Mouse (Mus musculus) intestine, embryonic 14.5 days (tissue): ENCODE results near the gene Zbtb7b. TPM values are rescaled to one million over a fixed set of nuclear protein-coding genes. Genes with fewer than 3 reads are reported as not detected.

Experiments used
- ATAC-seq: fragments of 200-750 bp; cut with Nextera tagmentation; replicated peaks from 2 replicates; pipeline ENCODE4 v1.8.0; 2017; ENCODE audit warnings: low read depth, moderate number of reproducible peaks, moderate TSS enrichment, moderate library complexity; ENCODE audit not compliant: low FRiP score, low TSS enrichment
- DNase-seq: peaks from one replicate; pipeline ENCODE4 v3.0.0-alpha.2; 2018; ENCODE audit warnings: low spot score
- H3K27ac ChIP-seq: fragments of 300-500 bp; sonication (generic); 2 replicates; pipeline ENCODE4 v1.5.1; 2014; ENCODE audit warnings: low read depth, mild to moderate bottlenecking, control low read depth
- H3K27me3 ChIP-seq: fragments of 300-500 bp; sonication (generic); replicated peaks from 2 replicates; pipeline ENCODE4 v1.6.1; 2014; ENCODE audit warnings: low read length, control low read depth; ENCODE audit not compliant: control insufficient read depth, insufficient read depth
- H3K36me3 ChIP-seq: fragments of 300-500 bp; sonication (generic); 2 replicates; pipeline ENCODE4 v1.6.1; 2014; ENCODE audit warnings: low read length, control low read depth; ENCODE audit not compliant: control insufficient read depth, insufficient read depth
- H3K4me1 ChIP-seq: fragments of 300-500 bp; sonication (generic); replicated peaks from 2 replicates; pipeline ENCODE4 v1.6.1; 2014; ENCODE audit warnings: low read length, control low read depth, mixed read lengths; ENCODE audit not compliant: control insufficient read depth, insufficient read depth
- H3K4me2 ChIP-seq: fragments of 300-500 bp; sonication (generic); 2 replicates; pipeline ENCODE4 v1.6.1; 2014; ENCODE audit warnings: low read length
- H3K4me3 ChIP-seq: fragments of 300-500 bp; sonication (generic); 2 replicates; pipeline ENCODE4 v1.5.1; 2014; ENCODE audit warnings: low read depth, low read length, control low read depth, mixed read lengths
- H3K9ac ChIP-seq: fragments of 300-500 bp; sonication (generic); 2 replicates; pipeline ENCODE4 v1.6.1; 2014; ENCODE audit warnings: mild to moderate bottlenecking, low read length
- H3K9me3 ChIP-seq: fragments of 300-500 bp; sonication (generic); 2 replicates; pipeline ENCODE4 v1.6.1; 2016; ENCODE audit warnings: low read length, control low read depth; ENCODE audit not compliant: control insufficient read depth
- WGBS: fragments of 180-500 bp; shearing (Covaris S2); extraction: QIAGEN DNeasy Blood & Tissue Kit; methylation state at CpG from one replicate; pipeline ENCODE4 v1.1.7; 2014; 5-methylcytosine and 5-hydroxymethylcytosine counted together
- polyA plus RNA-seq: library from polyadenylated mRNA; unstranded; fragments of >200 nt; fragmentation: Nextera tagmentation; extraction: Ambion mirVana; gene quantifications from 2 replicates; pipeline ENCODE4 v1.2.1, GENCODE M21; 2014

The Zbtb7b gene
- polyA plus RNA-seq, 1 experiment from 2014 or later: 4.7 TPM

- peaks cover 35% of the 10 kb centered on the region for H3K4me1 ChIP-seq
- peak overlapping the region; percentile 2; the same call in 1 of the 2 replicates for H3K27ac ChIP-seq
- 37% methylated on average over 5 of the region's 5 CpGs for WGBS
- DNase-seq (no peak), ATAC-seq (no peak)
- no peaks in the 10 kb centered on the region for H3K9me3 ChIP-seq
- H3K36me3 ChIP-seq: no peaks in the 10 kb centered on the region
- H3K4me3 ChIP-seq: no peak overlapping the region
- H3K27me3 ChIP-seq: no peaks in the 10 kb centered on the region
- H3K4me2 ChIP-seq: peak overlapping the region; percentile 99
- no peak overlapping the region for H3K9ac ChIP-seq
Measured at GRCm38 (mm10) chr3:89390111-89390515, 4.5 kb downstream of the Zbtb7b start.

DNA sequence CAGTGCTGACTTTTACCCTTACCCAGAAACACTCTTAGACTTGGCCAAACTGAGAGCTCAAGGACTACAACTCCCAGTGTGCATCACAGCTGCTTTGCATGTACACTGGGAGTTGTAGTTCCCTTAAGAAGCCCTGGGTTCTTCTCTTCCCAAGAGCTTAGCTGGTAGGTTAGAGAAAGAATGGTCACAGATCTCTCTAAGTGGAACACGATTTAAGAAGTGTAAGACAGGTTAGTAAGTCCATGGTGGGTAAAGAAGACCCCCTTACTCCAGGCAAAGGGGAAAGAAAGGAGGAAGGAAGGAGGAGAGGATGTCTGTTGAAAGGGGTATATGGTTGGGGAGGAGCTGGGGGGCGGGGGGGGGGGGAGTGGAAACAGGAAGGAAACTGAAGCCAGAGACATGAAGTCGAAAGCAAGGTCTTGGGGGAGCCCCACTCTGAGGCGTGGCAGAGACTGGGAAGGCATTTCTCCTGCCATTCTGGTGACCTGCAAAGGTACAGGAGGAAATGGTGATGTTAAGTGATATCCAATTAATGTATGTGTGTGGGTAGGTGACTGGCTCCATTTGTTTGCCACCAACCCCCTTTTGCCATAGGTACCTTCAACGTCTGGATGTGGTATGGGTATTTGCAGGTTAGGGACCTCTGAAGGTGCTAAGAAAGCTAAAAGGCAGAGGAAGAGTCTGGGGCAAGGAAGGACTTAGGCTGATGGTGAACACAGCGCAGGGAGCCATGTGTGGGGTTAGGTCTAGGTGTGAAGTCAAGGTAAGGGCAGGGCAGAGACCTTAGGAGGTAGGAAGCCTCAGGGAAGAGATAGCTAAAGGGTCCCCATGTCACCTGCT lies 5.5 kb downstream of the Zbtb7b start:
- no peak overlapping the region for H3K4me3 ChIP-seq
- no peak for DNase-seq
- no peak overlapping the region; the same call in 1 of the 2 replicates for H3K27ac ChIP-seq
- 52% methylated on average over 6 of the region's 6 CpGs for WGBS
- no peaks in the 10 kb centered on the region for H3K36me3 ChIP-seq
- H3K9ac ChIP-seq: no peak overlapping the region
- no peak for ATAC-seq
- no peak overlapping the region for H3K4me2 ChIP-seq
- H3K27me3 ChIP-seq: no peaks in the 10 kb centered on the region
- H3K9me3 ChIP-seq: no peaks in the 10 kb centered on the region
- peaks cover 40% of the 10 kb centered on the region for H3K4me1 ChIP-seq

DNA sequence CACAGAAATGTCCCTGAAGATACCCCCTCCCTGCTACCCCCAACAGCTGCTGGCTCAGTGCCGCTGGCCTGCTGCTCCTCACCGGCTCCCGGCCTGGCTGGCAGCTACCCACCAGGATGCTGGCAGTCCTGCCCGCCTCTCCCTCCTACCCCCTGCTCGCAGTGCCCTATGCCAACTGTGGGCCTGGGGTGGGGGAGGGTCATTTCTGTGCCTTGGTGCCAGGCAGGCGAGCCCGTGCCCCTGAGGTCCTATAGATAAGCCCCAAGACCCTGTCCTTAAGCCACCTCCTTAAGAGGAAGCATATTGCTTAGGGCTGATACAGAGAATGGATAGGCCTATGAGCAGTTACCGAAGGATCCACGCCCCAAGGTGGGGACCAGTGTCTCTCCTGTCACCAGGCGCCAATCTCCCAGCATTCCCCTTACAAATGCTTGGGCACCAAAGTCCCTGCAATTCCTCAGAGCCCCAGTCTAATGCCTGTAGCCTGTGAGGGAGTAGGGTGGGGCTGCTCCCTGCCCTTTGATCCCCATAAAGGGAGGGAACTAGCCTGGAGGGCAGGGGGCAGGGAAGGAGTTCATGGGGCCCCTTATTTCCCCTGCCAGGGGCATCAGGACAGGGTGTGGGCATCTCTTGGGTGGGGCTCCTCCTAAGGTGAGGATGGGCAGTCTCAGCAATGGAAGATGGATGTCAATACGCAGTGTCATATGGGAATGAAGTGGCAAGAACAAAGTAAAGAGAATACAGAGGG lies 6.3 kb downstream of the Zbtb7b start:
- DNase-seq (peak; percentile 65), ATAC-seq (peak; percentile 29)
- Histone ChIP-seq H3K4me2 (0 out of 2 replicates have a peak overlapping the region, but pooled peaks have one; percentile 23), H3K4me3 (no peak overlapping the region), H3K9ac (no peak overlapping the region), H3K27ac (peak overlapping the region; percentile 51; the same call in 1 of the 2 replicates), H3K9me3 (no peaks in the 10 kb centered on the region), H3K4me1 (peaks cover 40% of the 10 kb centered on the region), H3K36me3 (no peaks in the 10 kb centered on the region), H3K27me3 (no peaks in the 10 kb centered on the region)
- 67% methylated on average over 11 of the region's 11 CpGs for WGBS

- Histone ChIP-seq H3K27ac (no peak overlapping the region), H3K4me1 (peaks cover 40% of the 10 kb centered on the region), H3K36me3 (no peaks in the 10 kb centered on the region), H3K27me3 (no peaks in the 10 kb centered on the region), H3K9me3 (no peaks in the 10 kb centered on the region), H3K4me3 (no peak overlapping the region), H3K9ac (no peak overlapping the region), H3K4me2 (peak overlapping the region; percentile 23; the same call in 1 of the 2 replicates)
- no peak for ATAC-seq
- no peak for DNase-seq
- 84% methylated on average over 11 of the region's 11 CpGs for WGBS
Measured at GRCm38 (mm10) chr3:89387632-89388031, 6.9 kb downstream of the Zbtb7b start.

- Histone ChIP-seq H3K27ac (no peak overlapping the region), H3K4me3 (no peak overlapping the region), H3K4me1 (peaks cover 38% of the 10 kb centered on the region), H3K4me2 (peak overlapping the region; percentile 23; the same call in 1 of the 2 replicates), H3K36me3 (no peaks in the 10 kb centered on the region), H3K9ac (no peak overlapping the region), H3K9me3 (no peaks in the 10 kb centered on the region), H3K27me3 (no peaks in the 10 kb centered on the region)
- ATAC-seq: no peak
- no peak for DNase-seq
- WGBS: 62% methylated on average over 17 of the region's 17 CpGs
Measured at GRCm38 (mm10) chr3:89386438-89387420, 7.8 kb downstream of the Zbtb7b start.

GRCm38 (mm10) chr3:89385451-89385850 lies 9.1 kb downstream of the Zbtb7b start:
- no peak overlapping the region for H3K4me3 ChIP-seq
- H3K4me1 ChIP-seq: peaks cover 30% of the 10 kb centered on the region
- H3K9ac ChIP-seq: no peak overlapping the region
- H3K27me3 ChIP-seq: no peaks in the 10 kb centered on the region
- H3K4me2 ChIP-seq: peak overlapping the region; percentile 3; the same call in 1 of the 2 replicates
- no peaks in the 10 kb centered on the region for H3K9me3 ChIP-seq
- H3K36me3 ChIP-seq: peaks cover 2% of the 10 kb centered on the region; the same call in 1 of the 2 replicates
- no peak for DNase-seq
- ATAC-seq: no peak
- no peak overlapping the region for H3K27ac ChIP-seq
- WGBS: 42% methylated on average over 11 of the region's 11 CpGs

DNA sequence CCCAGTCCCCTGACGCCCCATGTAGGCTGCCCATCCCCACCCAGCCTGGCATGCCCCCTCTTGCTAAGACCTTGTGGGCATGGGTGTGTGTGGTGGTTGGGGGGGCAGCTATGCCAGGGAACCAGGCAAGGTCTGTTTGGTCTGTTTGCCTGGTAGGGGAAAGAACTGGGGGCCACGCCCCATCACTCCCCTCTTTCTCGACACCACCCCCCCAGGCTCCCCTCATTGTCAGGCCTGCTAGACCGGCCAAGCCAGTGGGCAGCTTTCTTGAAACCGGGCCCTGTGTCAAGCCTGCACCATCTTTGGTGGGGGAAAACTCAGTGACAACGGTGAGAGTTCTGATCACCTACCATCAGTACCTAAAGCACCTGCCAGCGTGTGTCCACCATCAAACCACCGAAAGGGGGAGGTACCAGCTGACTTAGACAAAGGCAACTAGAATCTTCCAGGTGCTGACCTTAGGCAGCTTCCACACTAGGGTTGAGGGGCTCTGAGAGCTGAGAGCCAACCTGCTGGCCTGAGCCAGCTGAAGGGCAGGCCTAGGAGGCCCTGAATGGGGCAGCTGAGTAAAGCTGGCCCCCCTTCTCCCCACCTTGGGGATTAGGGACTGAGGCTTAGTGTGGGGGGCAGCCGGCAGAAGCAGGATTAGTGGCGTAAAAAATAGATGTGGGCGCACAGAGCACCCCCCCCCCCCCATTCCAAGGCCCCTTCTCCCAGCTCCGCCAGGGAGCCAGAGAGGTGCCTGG lies 10.1 kb downstream of the Zbtb7b start:
- H3K36me3 ChIP-seq: peaks cover 7% of the 10 kb centered on the region
- H3K27ac ChIP-seq: no peak overlapping the region
- H3K27me3 ChIP-seq: no peaks in the 10 kb centered on the region
- H3K4me3 ChIP-seq: no peak overlapping the region
- H3K9ac ChIP-seq: no peak overlapping the region
- WGBS: 72% methylated on average over 12 of the region's 12 CpGs
- H3K4me2 ChIP-seq: no peak overlapping the region; the same call in 1 of the 2 replicates
- no peak for DNase-seq
- H3K9me3 ChIP-seq: no peaks in the 10 kb centered on the region
- no peak for ATAC-seq
- peaks cover 23% of the 10 kb centered on the region for H3K4me1 ChIP-seq
